18 mouse cellular contexts compared by ENCODE assay signal in the genomic region with DNA sequence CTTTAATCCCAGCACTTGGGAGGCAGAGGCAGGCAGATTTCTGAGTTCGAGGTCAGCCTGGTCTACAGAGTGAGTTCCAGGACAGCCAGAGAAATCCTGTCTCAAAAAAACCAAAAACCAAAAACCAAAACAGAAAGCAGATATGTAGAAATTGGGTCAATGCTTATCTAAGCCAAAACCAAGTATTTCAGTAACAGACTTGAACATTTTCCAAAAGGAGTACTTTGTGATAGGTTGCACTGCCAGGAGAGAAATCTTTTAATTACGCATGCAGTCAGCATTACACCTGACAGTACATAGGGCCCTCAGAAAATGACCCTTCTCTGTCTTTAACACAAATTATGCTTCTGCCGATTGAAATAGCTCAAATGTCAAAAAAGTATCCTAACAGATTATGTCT. TPM values are rescaled to one million over a fixed set of nuclear protein-coding genes. Genes with fewer than 3 reads are reported as not detected.
"Had no signal": no experiment of that assay in that cellular context is flagged by ENCODE, and none has a peak within 500 bp of the region (broad histone marks: within the 10 kb centered on the region; RNA-seq: fewer than 3 reads in every experiment).

No protein-coding gene starts in this region.

- H3K4me1 ChIP-seq: neural tube, embryonic 13.5 days; neural tube, embryonic 15.5 days; stomach, embryonic 15.5 days had no signal

- H3K4me3 ChIP-seq: neural tube, embryonic 13.5 days; neural tube, embryonic 15.5 days; stomach, embryonic 15.5 days had no signal

- H3K9ac ChIP-seq: neural tube, embryonic 13.5 days; neural tube, embryonic 15.5 days; stomach, embryonic 15.5 days had no signal

- H3K27me3 ChIP-seq: neural tube, embryonic 13.5 days; neural tube, embryonic 15.5 days; stomach, embryonic 15.5 days had no signal

- DNase-seq: retina, postnatal 1 day; right cerebral cortex, adult 18-20 months; right cerebral cortex, postnatal 14 days; right cerebral cortex, postnatal 25 days; right cerebral cortex, postnatal 4 days; spleen, adult 18-20 months; thymus, adult 18-20 months; thymus, adult 2 months; thymus, postnatal 14 days; thymus, postnatal 25 days; thymus, postnatal 36 days; thymus, postnatal 4 days had no signal

- H3K4me2 ChIP-seq: neural tube, embryonic 13.5 days; neural tube, embryonic 15.5 days; stomach, embryonic 15.5 days had no signal

- H3K27ac ChIP-seq: neural tube, embryonic 13.5 days; neural tube, embryonic 15.5 days; stomach, embryonic 15.5 days; stomach, postnatal 0 days had no signal

- H3K9me3 ChIP-seq: neural tube, embryonic 13.5 days; neural tube, embryonic 15.5 days; stomach, embryonic 15.5 days had no signal

RNA-seq across cellular contexts. Expression of gene Mpl, which starts 55.9 kb away (rescaled TPM):
- polyA plus RNA-seq: neural tube, embryonic 14.5 days; testis, adult 2 months had no signal
